Mouse (Mus musculus) testis, postnatal 10 days (tissue): ENCODE results near the gene Syt8.

ENCODE experiments used
- DNase-seq: peaks from one replicate; pipeline ENCODE4 v3.0.0; 2021; ENCODE audit warnings: low spot score

Gene Syt8

DNA sequence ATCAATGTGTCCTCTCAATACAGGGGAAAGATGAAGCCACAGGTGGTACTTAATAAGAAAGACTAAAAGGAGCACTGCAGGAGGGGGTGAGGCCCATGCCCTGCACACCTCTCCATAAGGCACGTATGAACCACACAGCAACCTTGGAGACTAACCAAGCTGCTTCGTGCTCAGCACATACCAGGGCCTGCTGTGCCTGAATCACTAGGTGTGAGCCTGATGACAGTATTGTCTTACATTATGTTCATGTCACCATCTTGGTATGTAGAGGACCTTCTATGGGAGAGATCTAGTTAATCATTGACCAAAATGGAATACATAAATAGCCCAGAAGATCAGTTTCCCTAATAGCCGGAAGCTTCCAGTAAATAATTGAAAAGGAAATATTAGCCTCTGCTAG, 25.0 kb upstream of the Syt8 start:
- no peak for DNase-seq

DNA sequence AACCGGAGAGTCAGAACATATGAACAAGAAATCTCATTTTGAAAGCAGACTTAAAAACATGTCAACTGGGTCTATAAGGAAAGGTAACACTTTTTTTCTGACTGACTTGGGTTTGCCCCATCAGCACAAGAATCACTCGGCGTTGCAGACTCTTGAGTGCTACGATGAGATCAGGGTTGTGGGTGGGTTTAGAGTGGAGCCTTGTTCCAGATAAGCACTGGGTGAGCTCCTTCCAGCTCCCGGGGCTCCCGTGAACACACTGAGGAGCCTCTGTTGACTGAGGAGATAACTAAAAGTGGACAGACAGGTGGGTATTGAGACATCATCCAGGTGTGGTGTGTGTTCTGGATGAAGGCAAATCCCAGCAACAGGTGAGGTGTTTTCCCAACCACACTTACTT, 21.4 kb upstream of the Syt8 start:
- no peak for DNase-seq

DNA sequence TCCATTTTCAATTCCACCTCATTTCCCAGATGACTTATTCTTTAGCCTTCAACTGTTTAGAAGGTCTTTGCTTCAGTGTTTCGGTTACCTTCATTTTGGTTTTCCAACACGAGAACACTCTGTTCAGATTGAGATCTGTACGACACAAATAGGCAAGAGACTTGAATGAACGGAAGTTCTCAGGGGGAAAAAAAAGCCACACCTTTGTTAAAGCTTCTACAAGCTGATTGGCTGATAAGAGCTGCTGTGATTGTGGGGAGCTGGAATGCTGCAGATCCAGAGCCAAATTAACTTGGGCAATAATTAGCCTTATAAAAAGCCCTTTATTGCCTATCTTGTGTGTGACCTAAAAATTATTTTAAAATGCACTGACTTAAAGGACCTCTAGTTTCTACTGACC, 19.3 kb upstream of the Syt8 start:
- no peak for DNase-seq

DNA sequence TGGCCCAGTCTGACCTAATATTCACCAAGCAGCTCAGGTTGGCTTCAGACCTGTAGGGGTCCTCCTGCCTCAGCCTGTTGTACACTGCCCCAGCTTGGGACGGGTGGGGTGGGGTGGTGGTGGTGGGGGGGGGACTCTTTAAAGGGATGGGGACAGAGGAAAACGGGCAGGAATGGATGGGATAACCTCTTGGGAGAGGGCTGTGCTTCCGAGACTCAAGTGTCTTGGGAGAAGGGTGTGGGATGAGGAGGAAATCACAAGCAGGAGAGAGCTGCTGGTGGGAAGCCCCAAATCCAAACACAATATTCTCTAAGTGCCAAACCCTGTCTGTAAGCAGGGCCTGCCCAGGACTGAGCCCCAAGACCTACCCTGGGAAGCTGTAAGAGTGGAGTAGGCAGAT, 18.4 kb upstream of the Syt8 start:
- no peak for DNase-seq

DNA sequence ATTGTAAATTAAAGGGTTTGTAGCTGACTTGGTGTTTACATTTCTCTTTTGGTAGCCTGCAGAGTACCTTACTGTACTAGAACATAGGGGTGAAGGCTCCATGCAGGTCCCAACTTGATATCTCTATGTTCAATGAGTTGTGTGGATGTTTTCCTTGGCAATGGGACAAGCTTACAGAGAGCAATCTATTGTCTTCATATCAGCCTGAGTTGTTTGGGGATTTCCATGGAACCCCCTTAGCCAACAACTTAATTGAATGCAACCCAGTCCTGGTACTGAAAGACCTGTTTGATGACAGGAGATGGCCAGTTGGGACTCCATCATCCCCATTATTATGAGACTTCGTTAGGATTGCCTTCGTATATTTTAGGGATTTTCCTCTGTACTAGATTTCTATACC, 16.6 kb upstream of the Syt8 start:
- no peak for DNase-seq

DNA sequence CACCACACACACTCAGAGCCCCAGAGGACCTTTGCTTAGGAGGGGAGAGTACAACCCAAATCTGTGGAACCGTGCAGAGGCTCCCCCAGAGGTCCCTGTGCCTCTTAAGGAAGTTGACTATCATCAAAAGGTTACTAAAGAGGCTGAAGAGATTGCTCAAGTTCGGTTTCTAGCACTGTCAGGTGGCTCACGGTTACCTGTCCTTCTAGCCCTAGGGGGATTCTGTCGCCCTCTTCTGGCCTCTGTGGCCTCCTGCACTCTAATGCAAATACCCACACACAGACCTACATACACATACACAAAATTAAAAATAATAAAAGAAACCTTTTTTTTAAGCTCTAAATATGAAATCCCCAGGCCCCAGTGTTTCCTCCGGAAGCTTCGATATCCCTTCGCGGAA, 16.0 kb upstream of the Syt8 start:
- DNase-seq: no peak

DNA sequence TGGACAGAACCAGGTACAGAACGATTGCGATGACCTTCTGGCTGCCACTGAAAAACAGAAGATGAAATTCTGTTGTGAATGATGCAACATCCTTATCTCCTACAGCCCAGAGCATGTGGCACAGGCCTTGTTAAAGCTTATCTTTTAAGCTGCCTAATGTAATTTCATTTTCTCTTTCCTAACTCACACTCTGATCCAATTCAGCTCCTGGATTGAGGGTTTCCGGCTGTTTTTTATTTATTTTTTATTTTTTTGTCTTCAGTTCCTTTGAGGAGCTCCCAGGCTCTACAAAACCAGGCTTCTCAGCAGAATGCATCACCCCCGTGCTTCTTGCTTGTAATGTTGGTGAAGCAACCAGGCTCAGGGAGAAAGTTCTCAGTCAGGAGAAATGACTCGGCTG, 14.8 kb upstream of the Syt8 start:
- DNase-seq: no peak

DNA sequence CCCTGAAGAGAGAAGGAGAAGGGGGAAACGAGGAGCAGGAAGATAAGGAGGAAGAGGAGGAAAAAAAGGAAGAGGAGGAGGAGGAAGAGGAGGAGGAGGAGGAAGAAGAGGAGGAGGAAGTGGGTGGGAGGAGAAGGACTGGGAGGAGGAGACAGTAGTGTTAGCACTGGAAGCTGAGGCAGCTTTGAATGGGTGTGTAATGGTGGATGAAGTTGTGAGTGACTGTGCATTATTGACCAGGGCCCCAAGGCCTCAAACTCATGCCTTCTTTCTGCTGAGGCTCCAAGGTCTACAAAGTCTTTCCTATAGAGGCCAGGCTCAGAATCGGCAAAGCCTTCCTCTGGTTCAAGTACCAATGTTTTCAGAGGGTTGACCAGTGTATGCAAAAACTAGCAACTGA, 12.8 kb upstream of the Syt8 start:
- no peak for DNase-seq

DNA sequence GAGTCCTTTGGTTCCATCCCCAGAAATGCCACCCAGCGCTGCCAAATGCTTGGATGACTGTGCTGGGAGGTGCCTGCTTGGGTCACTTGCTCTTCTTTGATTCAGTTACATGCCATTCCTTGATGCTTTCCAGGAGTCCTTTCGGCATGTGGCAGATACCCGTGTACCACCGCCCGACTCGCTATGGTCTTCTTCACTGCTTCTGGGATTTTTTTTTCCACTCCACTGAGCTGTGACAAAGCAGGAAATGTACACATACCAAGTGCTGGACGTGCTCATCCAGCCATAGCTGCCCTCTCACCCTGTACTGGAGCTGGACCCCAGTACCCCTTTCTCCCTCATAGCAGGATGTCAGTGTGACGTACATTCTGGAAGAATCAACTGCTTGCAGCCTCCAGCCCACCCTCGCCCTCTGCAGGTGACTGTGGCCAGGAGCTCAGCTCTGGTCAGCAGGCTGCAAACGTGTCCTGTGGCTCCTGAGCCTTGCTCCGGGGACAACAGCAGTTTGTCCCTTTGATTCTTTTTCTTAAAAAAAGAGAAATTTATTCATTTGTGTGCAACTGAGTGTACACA, 8.9 kb upstream of the Syt8 start:
- DNase-seq: no peak

DNA sequence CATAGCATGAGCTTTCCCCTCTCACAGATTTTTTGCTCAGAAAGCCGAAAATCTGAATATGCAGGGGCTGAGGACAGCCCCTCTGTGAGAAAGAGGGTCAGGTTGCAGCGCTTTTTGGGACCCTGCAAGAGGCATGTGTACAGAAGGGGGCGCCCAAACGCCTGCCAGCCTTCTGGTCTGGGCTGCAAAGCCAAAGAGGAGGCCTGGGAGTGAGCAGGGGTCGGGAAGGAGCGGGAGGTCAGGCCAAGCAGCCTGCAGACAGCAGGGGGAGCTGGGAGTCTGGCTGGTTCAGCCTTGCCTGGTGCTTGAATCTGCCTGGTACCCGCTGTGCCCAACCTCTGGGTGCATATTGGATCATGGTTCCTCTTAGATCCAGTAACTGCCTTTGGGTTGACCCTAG, 6.4 kb upstream of the Syt8 start:
- peak; percentile 74 for DNase-seq

DNA sequence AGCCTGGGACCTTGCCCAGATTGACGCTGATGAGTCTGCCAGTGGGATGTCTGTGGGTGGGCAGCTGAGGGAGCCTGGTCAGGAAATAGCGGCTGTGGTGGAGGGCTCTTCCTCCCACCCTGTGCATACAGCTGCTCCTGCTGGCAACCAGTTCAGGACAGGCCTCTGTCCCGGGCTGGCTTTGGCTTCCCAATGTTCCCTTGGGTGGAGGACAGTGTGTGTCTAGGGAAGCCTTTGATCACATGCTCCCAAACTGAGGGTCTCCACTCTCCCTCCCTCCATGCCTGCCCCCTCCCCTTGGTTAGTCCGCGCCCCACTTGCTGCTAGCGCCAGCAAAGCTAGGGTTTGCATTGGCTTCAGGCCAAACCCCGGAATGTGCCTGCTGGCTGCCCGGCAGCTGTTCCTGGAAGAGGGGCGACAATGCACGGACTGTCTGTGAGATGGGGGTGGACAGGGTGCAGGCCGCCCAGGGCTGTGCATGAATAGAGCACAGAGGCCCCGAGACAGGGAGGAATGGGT, 4.4 kb upstream of the Syt8 start:
- peak; percentile 73 for DNase-seq

DNA sequence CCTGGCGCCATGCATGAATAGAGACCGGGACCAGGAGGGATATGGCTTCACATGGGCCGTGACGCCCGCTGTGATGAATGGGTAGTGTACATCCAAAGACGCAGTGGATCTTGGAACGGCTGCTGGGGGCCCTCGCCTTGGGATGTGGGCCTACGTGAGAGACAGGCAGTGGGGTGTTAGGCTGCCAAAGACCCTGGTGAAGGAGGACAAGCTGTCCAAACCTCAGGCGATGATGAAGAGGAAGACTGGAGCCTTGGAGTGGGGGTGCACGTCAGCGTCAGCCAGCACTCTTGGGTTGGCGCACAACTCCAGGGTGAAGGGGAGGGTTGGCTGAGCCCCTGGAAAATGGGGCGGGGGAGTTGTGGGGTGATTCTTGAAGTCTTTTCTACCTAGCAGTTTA, 3.5 kb upstream of the Syt8 start:
- no peak for DNase-seq

DNA sequence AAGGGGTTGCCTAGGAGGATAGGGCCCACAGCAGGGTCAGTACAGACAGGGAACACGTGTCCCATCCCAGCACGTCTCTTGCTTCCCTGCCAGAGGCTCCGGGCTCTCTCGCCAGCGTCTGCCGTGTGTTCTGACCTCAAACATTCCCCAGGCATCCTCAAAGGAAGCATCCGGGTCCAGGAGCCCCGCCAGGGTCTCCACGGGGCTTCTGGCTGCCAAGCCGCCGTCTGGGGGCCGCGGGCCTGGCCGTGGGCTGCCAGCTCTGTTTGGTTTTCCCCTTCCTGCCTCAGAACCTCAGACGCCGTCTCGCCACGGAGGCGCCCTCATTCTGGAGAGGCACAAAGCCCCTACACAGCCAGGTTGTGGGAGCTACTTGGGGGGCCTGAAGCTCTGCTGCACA, 1.0 kb upstream of the Syt8 start:
- DNase-seq: no peak

DNA sequence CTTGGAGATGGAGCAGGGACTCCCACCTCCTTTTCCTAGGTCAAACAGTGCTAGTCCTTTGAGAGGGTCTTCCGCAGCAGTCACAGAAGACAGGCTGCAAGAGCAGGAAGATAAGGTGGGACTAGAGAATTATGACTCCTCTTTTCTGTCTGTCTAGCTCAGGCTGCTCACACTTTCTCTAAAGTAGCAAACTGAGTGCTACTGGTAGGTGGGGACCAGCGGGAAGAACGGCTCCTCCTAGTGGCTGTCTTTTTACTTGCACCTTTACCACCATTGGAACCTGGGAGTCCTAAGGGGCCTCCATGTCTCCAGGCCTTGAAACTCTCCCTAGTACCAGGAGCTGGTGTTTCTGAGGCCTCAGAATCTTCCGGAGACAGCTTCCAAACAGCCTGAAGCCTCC, 874 bp downstream of the Syt8 start:
- DNase-seq: peak; percentile 76

DNA sequence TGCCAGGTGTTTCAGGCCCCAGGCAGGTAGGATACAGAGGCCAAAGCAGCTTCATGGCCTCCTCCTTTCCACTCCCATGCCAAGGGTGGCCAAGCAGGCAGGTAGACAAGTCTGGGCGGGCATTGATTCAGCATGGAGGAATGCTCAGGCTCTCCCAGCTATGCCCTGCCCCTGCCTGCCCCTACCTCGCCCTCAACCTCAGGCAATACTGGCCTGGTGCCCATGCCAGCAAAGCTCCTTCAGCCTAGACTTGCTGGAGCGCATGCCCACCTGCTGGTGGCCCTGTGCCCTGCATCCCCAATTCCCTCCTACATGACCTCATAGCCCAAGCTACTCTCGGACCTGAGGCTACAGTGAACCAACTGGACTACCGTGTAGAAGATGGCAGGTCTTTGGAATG, 2.7 kb downstream of the Syt8 start:
- DNase-seq: no peak

DNA sequence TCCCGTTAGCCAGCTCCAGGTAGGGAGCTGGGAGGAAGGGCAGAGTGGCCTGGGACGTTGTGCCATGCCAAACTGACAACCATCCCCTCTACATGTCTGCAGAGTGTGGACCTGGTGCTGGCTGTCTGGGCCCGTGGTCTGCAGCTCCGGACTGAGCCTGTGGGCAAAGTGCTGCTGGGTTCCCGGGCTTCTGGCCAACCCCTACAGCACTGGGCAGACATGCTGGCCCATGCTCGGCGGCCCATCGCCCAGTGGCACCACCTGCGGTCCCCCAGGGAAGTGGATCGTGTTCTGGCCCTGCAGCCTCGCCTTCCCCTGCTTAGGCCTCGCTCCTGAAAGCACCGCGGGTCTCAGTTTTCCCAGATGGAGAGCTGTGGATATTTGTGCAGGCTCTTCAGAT, 5.3 kb downstream of the Syt8 start:
- DNase-seq: no peak

DNA sequence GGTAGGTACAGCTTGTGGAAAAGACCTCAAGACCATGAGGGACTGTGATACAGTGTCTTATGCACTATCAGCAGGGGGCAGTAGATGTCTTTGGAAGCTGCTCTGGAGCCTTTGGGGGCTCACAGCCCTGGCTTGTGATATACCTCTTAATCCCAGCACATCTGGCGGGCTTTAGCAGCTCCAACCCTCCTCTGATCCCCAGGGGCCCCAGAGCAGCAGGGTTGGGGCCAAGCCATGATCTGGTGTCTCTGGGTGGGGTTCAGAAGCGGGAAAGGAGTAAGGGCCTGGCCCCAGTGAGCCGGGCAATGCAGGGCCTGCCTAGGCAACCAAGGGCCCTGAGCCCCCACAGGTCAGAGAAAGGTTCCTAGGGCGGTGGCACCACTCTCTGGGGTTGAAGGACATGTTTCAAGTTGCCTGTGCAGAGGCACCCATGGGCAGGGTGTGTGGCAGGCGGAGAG, 6.0 kb downstream of the Syt8 start:
- peak; percentile 66 for DNase-seq

DNA sequence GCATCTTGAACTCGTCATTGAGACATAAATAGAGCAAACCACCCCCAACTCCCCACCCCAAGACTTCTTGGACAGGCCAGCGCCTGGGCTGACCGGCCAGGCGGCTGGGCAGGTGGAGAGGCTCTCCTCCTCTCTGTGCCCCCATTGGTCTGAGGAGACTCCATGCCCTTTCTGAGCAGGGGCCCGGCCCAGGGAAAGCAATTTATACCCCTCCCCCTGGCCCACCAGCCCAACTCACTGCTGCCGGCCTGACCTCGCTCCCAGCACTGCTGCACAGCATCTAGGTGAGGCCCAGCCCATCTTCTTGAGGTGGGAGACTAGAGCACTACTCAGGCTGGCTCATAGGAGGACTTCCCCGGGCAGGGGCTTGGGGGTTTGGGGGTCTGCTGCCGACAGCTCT, 6.9 kb downstream of the Syt8 start, which contains the start of gene Tnni2:
Gene Tnni2, plus strand, starts transcription at position 224 of the 400 bp plus-strand sequence.
- no peak for DNase-seq

DNA sequence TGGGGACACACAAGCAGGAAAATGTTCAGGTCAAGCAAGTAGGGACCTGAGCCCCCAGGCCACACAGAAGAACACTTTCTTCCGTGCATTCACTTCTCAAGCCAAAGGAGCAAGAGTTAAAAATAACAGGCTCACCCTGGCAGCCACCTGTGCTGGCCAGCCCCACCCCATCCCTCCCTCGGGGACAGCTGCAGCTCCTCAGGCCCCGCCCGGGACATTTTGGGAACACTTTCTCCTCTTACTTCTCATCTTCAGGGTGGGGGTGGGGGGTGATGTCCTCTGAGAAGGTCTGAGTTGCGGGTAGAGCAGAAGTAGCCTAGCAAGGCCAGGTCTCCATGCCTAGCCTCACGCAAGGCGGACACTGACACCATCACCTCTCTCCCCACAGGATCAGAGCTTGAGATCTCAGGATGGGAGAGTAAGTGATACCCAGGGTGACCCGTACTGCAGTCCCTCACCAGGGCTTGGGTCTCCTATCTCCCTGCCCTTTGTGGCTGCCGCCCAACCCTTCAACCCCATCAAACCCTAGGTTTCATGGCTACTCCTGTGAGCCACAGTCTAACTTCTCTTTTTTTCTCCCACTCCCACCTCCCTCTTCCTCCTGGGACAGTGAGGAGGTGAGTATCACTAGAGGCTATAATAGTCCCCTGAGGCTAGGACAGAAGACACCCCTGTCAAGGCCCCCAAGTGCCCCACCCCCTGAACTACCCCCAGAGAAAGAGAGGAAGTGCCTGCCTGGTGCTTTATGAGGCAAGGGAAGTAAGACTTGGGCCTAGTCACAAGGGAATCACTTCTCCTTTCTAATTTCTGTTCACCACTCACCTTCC, 7.6 kb downstream of the Syt8 start:
- DNase-seq: no peak

DNA sequence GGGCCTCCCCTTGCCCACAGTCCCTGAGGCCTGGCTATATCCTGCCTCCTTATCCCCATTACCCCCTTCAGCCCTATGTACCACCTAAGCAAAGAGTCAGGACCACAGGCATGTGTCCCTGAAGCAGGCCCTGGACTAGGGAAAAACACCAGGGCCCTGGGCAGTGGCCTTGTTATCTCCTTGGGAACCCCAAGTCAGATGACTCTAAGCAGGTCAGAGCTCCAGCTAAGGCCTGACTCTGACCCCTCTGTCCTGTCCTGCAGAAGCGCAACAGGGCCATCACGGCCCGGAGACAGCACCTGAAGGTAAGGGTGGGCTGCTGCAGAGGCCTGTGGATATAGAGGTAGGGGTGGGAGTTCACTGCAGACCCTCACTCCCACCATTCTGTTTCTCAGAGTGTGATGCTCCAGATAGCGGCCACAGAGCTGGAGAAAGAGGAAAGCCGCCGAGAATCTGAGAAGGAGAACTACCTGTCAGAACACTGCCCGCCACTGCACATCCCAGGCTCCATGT, 8.3 kb downstream of the Syt8 start:
- DNase-seq: no peak

DNA sequence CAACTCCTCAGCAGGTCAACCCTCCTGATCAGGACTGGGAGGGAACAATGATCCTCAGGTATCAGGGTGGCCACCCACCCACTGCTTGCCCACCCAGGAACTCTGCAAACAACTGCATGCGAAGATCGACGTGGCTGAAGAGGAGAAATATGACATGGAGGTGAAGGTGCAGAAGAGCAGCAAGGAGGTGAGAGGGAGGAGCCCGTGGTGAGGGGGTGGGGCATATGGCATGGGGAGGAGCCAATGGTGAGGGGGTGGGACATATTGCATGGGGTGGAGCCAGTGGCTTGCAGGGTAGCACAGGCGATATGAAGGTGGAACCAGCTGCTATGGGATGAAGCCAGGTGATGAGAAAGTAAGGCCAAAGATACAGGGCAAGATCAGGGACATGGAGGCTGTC, 8.8 kb downstream of the Syt8 start:
- DNase-seq: no peak

DNA sequence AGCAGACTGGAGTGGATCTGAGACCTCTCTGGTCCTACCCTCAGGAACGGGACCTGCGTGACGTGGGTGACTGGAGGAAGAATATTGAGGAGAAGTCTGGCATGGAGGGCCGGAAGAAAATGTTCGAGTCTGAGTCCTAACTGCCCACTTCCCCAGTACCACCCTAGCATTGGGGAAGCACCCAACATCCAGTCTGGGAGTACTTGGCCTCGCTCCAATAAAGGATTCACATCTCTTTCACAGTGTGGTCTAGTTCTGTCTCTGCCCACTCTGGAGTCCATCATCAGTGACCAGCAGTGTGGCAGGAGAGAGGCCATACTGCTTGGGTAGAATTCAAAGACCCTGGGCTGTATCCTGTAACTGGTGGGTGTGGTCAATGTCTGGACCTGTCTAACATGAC, 9.5 kb downstream of the Syt8 start:
- no peak for DNase-seq

DNA sequence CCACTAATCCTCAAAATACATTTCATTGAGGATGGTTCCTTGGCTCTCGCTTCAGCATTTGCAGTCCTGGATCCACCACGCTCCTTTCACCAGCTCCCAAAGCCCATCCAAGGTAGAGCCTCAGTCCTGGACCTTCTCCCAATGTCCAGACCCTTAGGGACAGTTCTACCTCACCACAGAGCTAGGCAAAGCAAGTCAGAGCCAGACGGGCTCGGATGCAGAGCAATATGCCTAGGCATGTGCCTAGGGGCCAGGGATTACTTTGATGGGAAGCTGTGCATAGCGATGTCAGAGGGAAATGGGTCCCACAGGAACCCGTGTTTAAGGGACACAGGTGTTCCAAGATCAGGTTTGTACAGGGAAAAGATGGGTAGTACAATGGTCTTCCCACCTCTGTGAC, 10.7 kb downstream of the Syt8 start:
- DNase-seq: no peak

DNA sequence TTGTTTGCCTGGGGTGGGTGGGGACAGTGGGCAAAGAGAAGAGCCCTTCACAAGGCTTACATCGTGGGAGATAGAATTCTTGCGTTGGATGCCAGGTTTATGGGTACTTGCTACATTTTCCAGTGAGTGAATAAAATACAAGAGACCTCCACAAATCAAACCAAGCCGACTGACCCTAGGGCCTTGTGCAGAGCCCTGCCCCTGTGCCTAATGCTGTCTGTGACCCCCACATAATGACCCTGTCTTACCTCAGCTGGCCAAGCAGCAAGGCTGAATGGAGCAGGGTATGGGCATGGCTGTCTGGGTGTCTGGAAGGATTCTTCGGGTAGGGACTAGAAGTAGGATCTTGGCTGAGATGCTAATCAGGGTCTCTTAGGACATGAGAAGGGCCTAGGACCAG, 11.6 kb downstream of the Syt8 start:
- DNase-seq: no peak
